Mouse (Mus musculus) lung, postnatal 0 days (tissue): ENCODE data around the gene St6gal1. TPM values are rescaled to one million over a fixed set of nuclear protein-coding genes. Genes with fewer than 3 reads are reported as not detected.

Experiments
- ATAC-seq: fragments of 200-750 bp; cut with Nextera tagmentation; 2 replicates; pipeline ENCODE4 v1.8.0; 2017; ENCODE audit warnings: moderate library complexity
- DNase-seq: peaks from one replicate; pipeline ENCODE4 v3.0.0-alpha.2; 2016; ENCODE audit warnings: low spot score
- H3K27ac ChIP-seq: fragments of 300-500 bp; sonication (generic); 2 replicates; pipeline ENCODE4 v1.5.1; 2014; ENCODE audit warnings: antibody characterized with exemption, mild to moderate bottlenecking, low read length, mixed read lengths
- H3K27me3 ChIP-seq: fragments of 300-500 bp; sonication (generic); replicated peaks from 2 replicates; pipeline ENCODE4 v1.6.1; 2014; ENCODE audit warnings: low read length, mixed read lengths; ENCODE audit not compliant: insufficient read depth
- H3K36me3 ChIP-seq: fragments of 300-500 bp; sonication (generic); 2 replicates; pipeline ENCODE4 v1.6.1; 2014; ENCODE audit warnings: low read length, mixed read lengths; ENCODE audit not compliant: insufficient read depth
- H3K4me1 ChIP-seq: fragments of 300-500 bp; sonication (generic); 2 replicates; pipeline ENCODE4 v1.6.1; 2014; ENCODE audit warnings: antibody characterized with exemption, low read depth, low read length, mixed read lengths; ENCODE audit not compliant: insufficient read depth
- H3K4me2 ChIP-seq: fragments of 300-500 bp; sonication (generic); replicated peaks from 2 replicates; pipeline ENCODE4 v1.6.1; 2014; ENCODE audit warnings: low read depth, mild to moderate bottlenecking, low read length, moderate library complexity, mixed read lengths
- H3K4me3 ChIP-seq: fragments of 300-500 bp; sonication (generic); 2 replicates; pipeline ENCODE4 v1.5.1; 2014; ENCODE audit warnings: low read depth, low read length
- H3K9ac ChIP-seq: fragments of 300-500 bp; sonication (generic); replicated peaks from 2 replicates; pipeline ENCODE4 v1.6.1; 2014; ENCODE audit warnings: low read depth, mild to moderate bottlenecking
- H3K9me3 ChIP-seq: fragments of 300-500 bp; sonication (generic); 2 replicates; pipeline ENCODE4 v1.6.1; 2016; ENCODE audit warnings: low read length, mixed read lengths
- CTCF ChIP-seq: IDR thresholded peaks from 2 replicates; pipeline ENCODE4 v1.5.1; 2016; ENCODE audit warnings: antibody characterized with exemption, mild to moderate bottlenecking
- EP300 ChIP-seq: IDR thresholded peaks from 2 replicates; pipeline ENCODE4 v1.6.1; 2016; ENCODE audit warnings: antibody characterized with exemption, mild to moderate bottlenecking, control low read depth
- WGBS: fragments of 180-500 bp; shearing (Covaris S2); extraction: QIAGEN DNeasy Blood & Tissue Kit; methylation state at CpG from one replicate; pipeline ENCODE4 v1.1.7; 2014; 5-methylcytosine and 5-hydroxymethylcytosine counted together
- polyA plus RNA-seq: library from polyadenylated mRNA; unstranded; fragments of >200 nt; fragmentation: Nextera tagmentation; extraction: Ambion mirVana; gene quantifications from 2 replicates; pipeline ENCODE4 v1.2.1, GENCODE M21; 2015

The St6gal1 gene
- polyA plus RNA-seq, 1 experiment from 2014 or later, result 46.4 TPM

DNA sequence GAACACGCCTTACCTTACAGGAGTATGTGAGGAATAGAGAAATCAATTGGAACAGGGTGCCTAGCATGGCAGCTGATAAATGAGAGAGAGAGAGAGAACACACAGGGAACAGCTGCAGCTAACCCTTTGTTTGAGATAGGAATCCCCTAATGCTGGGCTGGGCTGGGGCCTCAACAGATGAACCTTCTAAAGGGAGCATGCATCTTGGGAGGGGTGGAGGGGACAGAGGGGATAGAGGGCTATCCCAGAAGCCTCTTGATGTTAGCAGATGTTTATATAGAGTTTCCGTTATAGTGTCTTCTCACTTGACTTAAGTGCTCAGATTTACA is 26.9 kb downstream of the St6gal1 start:
- TF ChIP-seq CTCF (no peak), EP300 (no peak)
- Histone ChIP-seq H3K27ac (peak overlapping the region; percentile 4; the same call in 1 of the 2 replicates), H3K4me1 (peaks cover 6% of the 10 kb centered on the region; the same call in 1 of the 2 replicates), H3K4me3 (no peak overlapping the region), H3K9ac (no peak overlapping the region), H3K27me3 (no peaks in the 10 kb centered on the region), H3K9me3 (no peaks in the 10 kb centered on the region), H3K4me2 (no peak overlapping the region), H3K36me3 (no peaks in the 10 kb centered on the region)
- DNase-seq (no peak), ATAC-seq (no peak)
- 58% methylated on average over 2 of the region's 2 CpGs for WGBS

DNA sequence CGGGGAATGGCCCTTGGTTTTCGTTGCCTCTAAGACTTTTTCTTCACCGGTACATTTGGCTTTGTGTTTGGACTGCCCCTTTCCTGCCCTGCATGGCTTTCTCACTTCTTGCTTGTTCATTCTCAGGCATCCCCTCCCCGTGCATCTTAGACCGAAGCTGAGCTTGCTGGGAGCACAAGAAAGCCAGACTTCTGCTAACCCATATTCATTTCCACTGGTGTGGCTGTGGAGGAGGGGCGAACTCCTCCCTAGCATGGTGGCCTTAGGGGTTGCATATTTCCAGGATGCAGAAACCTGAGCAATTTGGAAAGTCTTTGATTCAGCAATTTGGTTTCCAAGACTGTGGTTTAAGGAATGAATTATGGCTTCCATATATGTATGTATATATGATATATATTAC is 29.1 kb downstream of the St6gal1 start:
- Histone ChIP-seq H3K9me3 (no peaks in the 10 kb centered on the region), H3K27me3 (no peaks in the 10 kb centered on the region), H3K36me3 (no peaks in the 10 kb centered on the region), H3K4me1 (peaks cover 7% of the 10 kb centered on the region; the same call in 1 of the 2 replicates), H3K27ac (no peak overlapping the region), H3K4me2 (no peak overlapping the region), H3K9ac (no peak overlapping the region), H3K4me3 (no peak overlapping the region)
- TF ChIP-seq EP300 (no peak), CTCF (no peak)
- WGBS, result 54% methylated on average over 6 of the region's 6 CpGs
- DNase-seq, result no peak
- ATAC-seq, result no peak

DNA sequence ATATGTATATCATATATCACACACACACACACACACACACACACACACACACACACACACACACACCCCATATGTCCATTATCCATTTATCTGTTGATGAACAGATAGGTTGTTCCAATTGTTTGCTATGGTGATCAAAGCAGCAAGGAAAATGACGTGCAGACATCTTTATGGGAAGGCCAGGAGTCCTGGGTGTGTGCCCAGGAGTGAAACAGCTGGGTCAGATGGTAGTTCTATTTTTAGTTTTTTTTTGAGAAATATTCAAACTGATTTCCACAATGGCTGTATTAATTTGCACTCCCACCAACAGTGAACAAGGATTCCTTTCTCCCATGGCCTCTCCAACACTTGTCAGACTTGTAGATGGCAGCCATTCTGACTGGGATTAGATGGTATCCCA is 29.5 kb downstream of the St6gal1 start:
- TF ChIP-seq CTCF (no peak), EP300 (no peak)
- Histone ChIP-seq H3K9ac (no peak overlapping the region), H3K36me3 (no peaks in the 10 kb centered on the region), H3K27ac (no peak overlapping the region), H3K4me1 (peaks cover 6% of the 10 kb centered on the region; the same call in 1 of the 2 replicates), H3K9me3 (no peaks in the 10 kb centered on the region), H3K4me2 (no peak overlapping the region), H3K27me3 (no peaks in the 10 kb centered on the region), H3K4me3 (no peak overlapping the region)
- ATAC-seq (no peak), DNase-seq (no peak)
- WGBS, result 34% methylated on average over 1 of the region's 1 CpGs

DNA sequence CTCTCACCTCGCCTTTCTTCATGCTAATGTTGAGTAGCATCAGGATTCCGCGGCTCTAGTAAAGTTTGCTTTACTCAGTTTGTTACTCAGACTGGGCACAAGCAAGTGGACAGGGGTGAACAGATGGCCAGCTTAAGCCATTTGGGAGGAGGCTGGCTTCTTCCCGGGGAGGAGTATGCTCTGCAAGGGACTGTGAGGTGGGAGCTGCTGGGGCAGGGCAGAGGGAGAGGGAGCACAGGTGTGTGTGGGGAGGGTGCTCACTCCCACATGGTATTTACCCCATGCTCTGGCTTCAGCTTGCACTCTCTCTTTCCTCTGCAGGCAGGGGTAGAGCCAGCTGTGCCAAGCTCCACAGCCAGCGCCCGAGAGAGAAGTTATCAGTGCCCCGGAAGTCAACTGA is 32.1 kb downstream of the St6gal1 start:
- WGBS, result 55% methylated on average over 7 of the region's 7 CpGs
- no peaks in the 10 kb centered on the region for H3K27me3 ChIP-seq
- no peak overlapping the region for H3K9ac ChIP-seq
- no peak overlapping the region for H3K27ac ChIP-seq
- no peak overlapping the region for H3K4me2 ChIP-seq
- no peak overlapping the region for H3K4me3 ChIP-seq
- H3K4me1 ChIP-seq, result peaks cover 3% of the 10 kb centered on the region; the same call in 1 of the 2 replicates
- TF ChIP-seq EP300, result no peak
- no peak for TF ChIP-seq CTCF
- H3K9me3 ChIP-seq, result no peaks in the 10 kb centered on the region
- no peak for ATAC-seq
- H3K36me3 ChIP-seq, result no peaks in the 10 kb centered on the region
- no peak for DNase-seq

DNA sequence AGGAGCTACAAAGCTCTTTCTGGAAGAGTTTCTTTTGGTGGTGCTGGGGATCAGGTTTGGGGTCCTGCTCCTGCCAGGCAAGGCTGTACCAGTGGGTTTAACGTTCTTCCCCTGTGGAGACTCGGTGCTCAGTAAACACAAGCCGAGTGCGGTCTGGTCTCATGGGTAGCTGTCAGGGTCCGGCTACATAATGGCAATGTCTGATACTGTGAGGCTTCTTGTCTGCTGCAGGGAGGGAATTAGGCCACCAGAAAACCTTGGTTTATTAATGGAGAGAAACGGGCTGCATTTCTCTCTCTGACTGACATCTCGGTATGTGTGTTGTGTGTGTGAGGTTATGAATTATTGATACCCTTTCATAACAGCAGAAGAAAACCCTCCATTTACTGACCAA is 33.9 kb downstream of the St6gal1 start:
- Histone ChIP-seq H3K4me1 (peaks cover 7% of the 10 kb centered on the region; the same call in 1 of the 2 replicates), H3K27ac (peak overlapping the region; percentile 21; the same call in 1 of the 2 replicates), H3K4me3 (no peak overlapping the region), H3K9me3 (no peaks in the 10 kb centered on the region), H3K27me3 (no peaks in the 10 kb centered on the region), H3K4me2 (no peak overlapping the region), H3K36me3 (no peaks in the 10 kb centered on the region), H3K9ac (no peak overlapping the region)
- ATAC-seq (no peak), DNase-seq (no peak)
- WGBS, result 26% methylated on average over 7 of the region's 7 CpGs
- no peak for TF ChIP-seq CTCF
- no peak for TF ChIP-seq EP300

DNA sequence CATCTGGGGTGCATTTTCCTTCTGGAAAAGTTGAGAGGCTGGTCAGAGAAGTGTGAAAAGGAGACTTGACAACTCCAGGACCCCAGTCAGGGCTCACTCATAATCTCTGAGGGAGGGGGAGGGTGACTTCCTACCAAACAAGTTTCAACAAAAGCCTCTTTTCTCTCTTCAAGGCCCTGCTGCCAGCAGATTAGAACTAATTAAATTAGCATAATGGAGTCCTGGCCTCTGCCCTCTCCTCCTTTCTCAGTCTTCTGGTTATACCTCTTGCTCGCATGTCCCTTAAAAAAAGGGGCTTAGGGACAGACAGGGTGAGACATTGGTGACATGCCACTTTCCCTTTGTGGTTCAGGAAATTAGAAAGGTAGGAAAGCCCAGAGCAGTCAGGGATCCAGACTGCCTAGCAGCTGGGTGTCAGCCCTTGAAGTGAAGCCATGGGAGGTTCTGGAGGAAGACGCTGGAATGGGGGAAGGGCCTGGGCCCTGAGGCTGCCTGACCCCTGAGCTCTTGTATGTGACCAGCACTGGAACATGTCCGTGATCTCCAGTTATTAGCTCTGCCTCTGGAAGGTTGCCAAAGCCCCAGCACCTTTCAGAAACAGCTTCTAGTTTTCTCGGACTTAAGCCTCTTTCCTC is 34.4 kb downstream of the St6gal1 start:
- Histone ChIP-seq H3K9me3 (no peaks in the 10 kb centered on the region), H3K27ac (peak overlapping the region; percentile 17), H3K27me3 (no peaks in the 10 kb centered on the region), H3K4me2 (no peak overlapping the region), H3K4me1 (peaks cover 7% of the 10 kb centered on the region; the same call in 1 of the 2 replicates), H3K36me3 (no peaks in the 10 kb centered on the region), H3K9ac (0 out of 2 replicates have a peak overlapping the region, but pooled peaks have one; percentile 8), H3K4me3 (no peak overlapping the region)
- DNase-seq (no peak), ATAC-seq (peak; percentile 64)
- 30% methylated on average over 4 of the region's 4 CpGs for WGBS
- TF ChIP-seq CTCF (no peak), EP300 (no peak)

DNA sequence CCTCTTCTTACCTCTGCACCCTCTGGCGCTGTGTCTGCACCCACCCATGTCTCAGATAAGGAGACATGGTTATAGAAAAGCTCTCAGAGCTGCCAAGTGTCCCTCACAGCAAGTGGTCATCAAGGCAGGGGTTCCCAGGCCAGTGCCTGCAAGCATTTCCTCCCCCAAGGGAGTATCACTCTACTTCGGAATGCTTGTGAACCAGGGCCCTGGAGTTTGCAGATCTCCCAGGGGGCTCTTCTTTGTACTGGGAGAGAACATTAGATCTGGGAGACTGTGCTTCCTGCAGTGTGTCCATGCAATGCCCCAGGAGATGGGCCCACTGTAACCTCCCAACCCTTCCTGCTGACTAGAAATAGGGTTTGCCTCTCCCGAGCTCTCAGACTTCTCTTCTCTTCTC is 35.0 kb downstream of the St6gal1 start:
- H3K27me3 ChIP-seq, result no peaks in the 10 kb centered on the region
- no peaks in the 10 kb centered on the region for H3K36me3 ChIP-seq
- 52% methylated on average over 3 of the region's 3 CpGs for WGBS
- no peak overlapping the region for H3K4me2 ChIP-seq
- peak; percentile 19; the same call in 1 of the 2 replicates for TF ChIP-seq EP300
- TF ChIP-seq CTCF, result no peak
- H3K27ac ChIP-seq, result peak overlapping the region; percentile 17; the same call in 1 of the 2 replicates
- DNase-seq, result no peak
- ATAC-seq, result peak; percentile 64
- peaks cover 7% of the 10 kb centered on the region; the same call in 1 of the 2 replicates for H3K4me1 ChIP-seq
- H3K9me3 ChIP-seq, result no peaks in the 10 kb centered on the region
- no peak overlapping the region for H3K4me3 ChIP-seq
- no peak overlapping the region for H3K9ac ChIP-seq
